Mouse (Mus musculus) frontal cortex, adult (tissue): ENCODE data around the gene Mrpl1.

ENCODE experiments used
- ATAC-seq: cut with Nextera tagmentation; 2 replicates; pipeline ENCODE4 v1.9.2; 2017; ENCODE audit warnings: mild to moderate bottlenecking, moderate library complexity, mixed read lengths; ENCODE audit not compliant: low TSS enrichment

The Mrpl1 gene

GRCm38 (mm10) chr5:96206897-96207296 lies 2.4 kb upstream of the Mrpl1 start:
- no peak for ATAC-seq

GRCm38 (mm10) chr5:96207531-96207930 lies 1.8 kb upstream of the Mrpl1 start:
- no peak for ATAC-seq

- ATAC-seq: no peak
These were observed 750 bp upstream of the Mrpl1 start for GRCm38 (mm10) chr5:96208543-96208942.

- ATAC-seq: peak; percentile 98
These were observed 757 bp downstream of the Mrpl1 start for GRCm38 (mm10) chr5:96209916-96210583.

GRCm38 (mm10) chr5:96218648-96219047 lies 9.4 kb downstream of the Mrpl1 start:
- ATAC-seq: no peak

- no peak for ATAC-seq
These were observed 10.2 kb downstream of the Mrpl1 start for GRCm38 (mm10) chr5:96219512-96219911.

- ATAC-seq: no peak
These were observed 12.0 kb downstream of the Mrpl1 start for GRCm38 (mm10) chr5:96221298-96221697.

- peak; percentile 79 for ATAC-seq
These were observed 12.7 kb downstream of the Mrpl1 start for GRCm38 (mm10) chr5:96221812-96222585.

GRCm38 (mm10) chr5:96222964-96223363 lies 13.7 kb downstream of the Mrpl1 start:
- ATAC-seq: no peak

GRCm38 (mm10) chr5:96226490-96226889 lies 17.2 kb downstream of the Mrpl1 start:
- 0 out of 2 replicates have a peak, but pooled peaks have one; percentile 42 for ATAC-seq

- ATAC-seq: no peak
These were observed 19.7 kb downstream of the Mrpl1 start for GRCm38 (mm10) chr5:96228967-96229366.

GRCm38 (mm10) chr5:96238797-96239196 lies 29.5 kb downstream of the Mrpl1 start:
- ATAC-seq: no peak

- no peak for ATAC-seq
These were observed 31.6 kb downstream of the Mrpl1 start for GRCm38 (mm10) chr5:96240856-96241255.

- no peak for ATAC-seq
These were observed 35.2 kb downstream of the Mrpl1 start for GRCm38 (mm10) chr5:96244511-96244910.

GRCm38 (mm10) chr5:96253995-96254394 lies 44.7 kb downstream of the Mrpl1 start:
- no peak for ATAC-seq

GRCm38 (mm10) chr5:96255166-96255565 lies 45.9 kb downstream of the Mrpl1 start:
- ATAC-seq: no peak

GRCm38 (mm10) chr5:96258210-96258609 lies 48.9 kb downstream of the Mrpl1 start:
- ATAC-seq: no peak

GRCm38 (mm10) chr5:96267017-96267702 lies 57.9 kb downstream of the Mrpl1 start:
- ATAC-seq: peak; percentile 72

- peak; percentile 64; the same call in 1 of the 2 replicates for ATAC-seq
These were observed 61.8 kb downstream of the Mrpl1 start for GRCm38 (mm10) chr5:96271070-96271469.

GRCm38 (mm10) chr5:96305786-96306185 lies 96.5 kb downstream of the Mrpl1 start:
- ATAC-seq: no peak

- no peak for ATAC-seq
These were observed 97.0 kb downstream of the Mrpl1 start for GRCm38 (mm10) chr5:96306271-96306670.

- ATAC-seq: no peak
These were observed 97.5 kb downstream of the Mrpl1 start for GRCm38 (mm10) chr5:96306826-96307225.

GRCm38 (mm10) chr5:96308086-96308485 lies 98.8 kb downstream of the Mrpl1 start:
- ATAC-seq: peak; percentile 50; the same call in 1 of the 2 replicates
